Mouse (Mus musculus) bone marrow macrophage, adult 2 months (primary cell): ENCODE results near the gene Tff1. TPM values are rescaled to one million over a fixed set of nuclear protein-coding genes. Genes with fewer than 3 reads are reported as not detected.
A peak's percentile ranks its signal among the peaks of the same experiment; 100 is the strongest.

Experiments used
- H3K27ac ChIP-seq: 2 replicates; pipeline ENCODE4 v1.5.1; 2012; ENCODE audit warnings: low read depth, low read length; ENCODE audit not compliant: insufficient read depth
- H3K4me1 ChIP-seq: 2 replicates; pipeline ENCODE4 v1.6.1; 2012; ENCODE audit warnings: low read length; ENCODE audit not compliant: control insufficient read depth, insufficient read depth
- H3K4me3 ChIP-seq: 2 replicates; pipeline ENCODE4 v1.5.1; 2012; ENCODE audit warnings: mild to moderate bottlenecking, low read length, moderate library complexity; ENCODE audit not compliant: insufficient read depth
- CTCF ChIP-seq: IDR thresholded peaks from 2 replicates; pipeline ENCODE4 v1.5.1; 2012; ENCODE audit warnings: low read depth, mild to moderate bottlenecking, low read length, moderate library complexity
- POLR2A ChIP-seq: IDR thresholded peaks from 2 replicates; pipeline ENCODE4 v1.6.1; 2012; ENCODE audit warnings: mild to moderate bottlenecking, low read depth, low read length, borderline replicate concordance
- polyA plus RNA-seq: library from polyadenylated mRNA; stranded (reverse); fragments of >200 nt; gene quantifications from 2 replicates; pipeline ENCODE4 v1.2.4, GENCODE M21; 2012; ENCODE audit not compliant: missing spikeins, insufficient read depth, insufficient read length

The Tff1 gene
- polyA plus RNA-seq, 1 experiment = not detected

GRCm38 (mm10) chr17:31191825-31192224, 26.7 kb upstream of the Tff1 start:
- Histone ChIP-seq H3K27ac (no peak overlapping the region), H3K4me1 (no peaks in the 10 kb centered on the region)
- TF ChIP-seq CTCF = no peak
- no peak for TF ChIP-seq POLR2A

GRCm38 (mm10) chr17:31187370-31187769, 22.3 kb upstream of the Tff1 start:
- no peak overlapping the region for H3K4me3 ChIP-seq

More at GRCm38 (mm10) chr17:31191825-31192224, 26.7 kb upstream of the Tff1 start:
- no peak overlapping the region for H3K4me3 ChIP-seq

GRCm38 (mm10) chr17:31184269-31184990, 19.4 kb upstream of the Tff1 start:
- TF ChIP-seq CTCF = no peak
- Histone ChIP-seq H3K27ac (no peak overlapping the region), H3K4me1 (no peaks in the 10 kb centered on the region), H3K4me3 (no peak overlapping the region)

More at GRCm38 (mm10) chr17:31187370-31187769, 22.3 kb upstream of the Tff1 start:
- Histone ChIP-seq H3K27ac (no peak overlapping the region), H3K4me1 (no peaks in the 10 kb centered on the region)
- peak; percentile 71 for TF ChIP-seq CTCF
- no peak for TF ChIP-seq POLR2A

GRCm38 (mm10) chr17:31183180-31183974, 18.3 kb upstream of the Tff1 start:
- Histone ChIP-seq H3K4me3 (no peak overlapping the region), H3K27ac (no peak overlapping the region), H3K4me1 (no peaks in the 10 kb centered on the region)
- TF ChIP-seq CTCF (no peak), POLR2A (no peak)

- TF ChIP-seq CTCF = no peak
- TF ChIP-seq POLR2A = no peak
- no peaks in the 10 kb centered on the region for H3K4me1 ChIP-seq
- no peak overlapping the region for H3K4me3 ChIP-seq
- no peak overlapping the region for H3K27ac ChIP-seq
Measured at GRCm38 (mm10) chr17:31181490-31181889, 16.4 kb upstream of the Tff1 start.

- no peak overlapping the region for H3K4me3 ChIP-seq
- TF ChIP-seq CTCF = no peak
- no peak for TF ChIP-seq POLR2A
- H3K4me1 ChIP-seq = no peaks in the 10 kb centered on the region
- no peak overlapping the region for H3K27ac ChIP-seq
Measured at GRCm38 (mm10) chr17:31176321-31176720, 11.2 kb upstream of the Tff1 start.

- Histone ChIP-seq H3K27ac (no peak overlapping the region), H3K4me3 (no peak overlapping the region), H3K4me1 (no peaks in the 10 kb centered on the region)
- TF ChIP-seq CTCF (no peak), POLR2A (no peak)
Measured at GRCm38 (mm10) chr17:31169796-31170195, 4.7 kb upstream of the Tff1 start.

GRCm38 (mm10) chr17:31163821-31164220, 1.3 kb downstream of the Tff1 start:
- H3K4me1 ChIP-seq = no peaks in the 10 kb centered on the region
- no peak overlapping the region for H3K27ac ChIP-seq
- no peak overlapping the region for H3K4me3 ChIP-seq
- TF ChIP-seq POLR2A (no peak), CTCF (no peak)

- Histone ChIP-seq H3K4me1 (no peaks in the 10 kb centered on the region), H3K27ac (no peak overlapping the region), H3K4me3 (no peak overlapping the region)
- TF ChIP-seq CTCF (no peak), POLR2A (no peak)
Measured at GRCm38 (mm10) chr17:31162607-31163006, 2.5 kb downstream of the Tff1 start.

- no peaks in the 10 kb centered on the region for H3K4me1 ChIP-seq
- no peak for TF ChIP-seq CTCF
- no peak for TF ChIP-seq POLR2A
- no peak overlapping the region for H3K27ac ChIP-seq
- H3K4me3 ChIP-seq = no peak overlapping the region
Measured at GRCm38 (mm10) chr17:31160291-31160690, 4.8 kb downstream of the Tff1 start.

- TF ChIP-seq POLR2A (no peak), CTCF (no peak)
- H3K27ac ChIP-seq = no peak overlapping the region
Measured at GRCm38 (mm10) chr17:31157921-31158320, 7.2 kb downstream of the Tff1 start.

More at GRCm38 (mm10) chr17:31157921-31158320, 7.2 kb downstream of the Tff1 start:
- no peak overlapping the region for H3K4me3 ChIP-seq
- no peaks in the 10 kb centered on the region for H3K4me1 ChIP-seq
